Mouse (Mus musculus): ENCODE measurements around the gene Nagk.
"Not testable (repeated sequence)": the region's sequence is repeated elsewhere in the genome, so short reads cannot be mapped to it uniquely, and the experiment has no call there.

Gene Nagk

DNA sequence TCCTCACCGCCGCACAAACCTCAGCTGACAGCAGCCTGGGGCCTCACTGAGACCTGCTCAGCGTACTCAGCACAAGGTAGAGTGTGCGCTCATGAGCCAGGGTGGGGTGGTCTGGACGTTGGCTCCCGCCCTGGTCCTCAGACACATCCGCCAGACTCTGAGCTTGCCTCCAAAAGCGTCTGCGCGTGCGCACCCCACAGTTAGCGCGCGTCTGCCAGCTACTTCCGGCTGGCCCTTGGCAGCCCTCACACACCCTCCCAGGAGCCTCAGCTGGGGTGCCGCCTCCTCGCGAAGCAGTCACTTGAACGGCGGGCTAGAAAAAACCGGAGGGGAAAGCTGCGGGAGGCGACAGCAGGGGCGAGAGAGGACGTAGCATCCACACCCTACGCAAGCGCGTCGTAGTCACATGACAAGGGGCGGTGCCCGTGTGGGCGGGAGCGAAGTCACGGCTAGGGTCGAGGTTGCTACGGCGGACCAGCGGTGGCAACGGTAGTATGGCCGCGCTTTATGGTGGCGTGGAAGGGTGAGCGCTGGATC lies at the start of gene Nagk:
Gene Nagk, plus strand, starts transcription at position 223 of the 537 bp plus-strand sequence.
- peak; percentile 90 for DNase-seq

DNA sequence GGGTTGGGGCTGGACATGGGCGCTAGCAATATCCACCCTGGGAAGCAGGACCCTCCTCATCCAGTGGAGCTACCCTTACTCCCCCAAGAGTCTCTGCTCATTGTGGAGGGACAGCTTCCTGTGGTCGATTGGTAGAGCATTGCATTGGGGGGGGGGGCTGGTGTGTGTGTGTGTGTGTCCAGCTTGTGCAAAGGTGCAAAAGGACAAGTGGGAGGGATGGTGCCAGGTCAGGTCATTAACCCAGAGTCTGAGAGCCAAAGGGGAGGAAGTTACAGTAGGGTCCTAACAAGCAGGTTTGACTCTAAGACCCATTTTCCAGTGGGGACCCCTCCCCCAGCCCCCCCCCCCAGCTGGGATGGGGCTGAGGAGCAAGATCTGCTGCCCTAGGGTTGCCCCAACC lies 49.3 kb upstream of the Nagk start:
- no peak for DNase-seq

DNA sequence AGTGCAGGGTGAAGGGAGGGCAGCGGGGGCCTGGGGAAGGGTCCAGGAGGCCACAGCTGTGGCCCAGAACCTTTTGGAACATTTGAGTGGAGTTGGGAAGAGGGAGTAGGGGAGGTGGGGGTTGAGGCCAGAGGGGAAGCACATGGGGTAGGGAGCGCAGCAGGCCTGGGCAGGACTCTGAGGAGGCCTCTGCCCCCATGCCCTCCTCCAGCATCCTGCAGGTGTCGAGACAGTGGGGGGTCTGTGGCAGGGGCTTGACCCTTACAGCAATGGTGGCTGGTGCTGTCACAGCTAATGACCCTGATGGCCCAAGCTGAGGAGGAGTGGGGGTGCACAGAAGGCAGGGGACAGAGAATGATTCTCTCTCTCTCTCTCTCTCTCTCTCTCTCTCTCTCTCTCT lies 45.5 kb upstream of the Nagk start:
- no peak for DNase-seq

DNA sequence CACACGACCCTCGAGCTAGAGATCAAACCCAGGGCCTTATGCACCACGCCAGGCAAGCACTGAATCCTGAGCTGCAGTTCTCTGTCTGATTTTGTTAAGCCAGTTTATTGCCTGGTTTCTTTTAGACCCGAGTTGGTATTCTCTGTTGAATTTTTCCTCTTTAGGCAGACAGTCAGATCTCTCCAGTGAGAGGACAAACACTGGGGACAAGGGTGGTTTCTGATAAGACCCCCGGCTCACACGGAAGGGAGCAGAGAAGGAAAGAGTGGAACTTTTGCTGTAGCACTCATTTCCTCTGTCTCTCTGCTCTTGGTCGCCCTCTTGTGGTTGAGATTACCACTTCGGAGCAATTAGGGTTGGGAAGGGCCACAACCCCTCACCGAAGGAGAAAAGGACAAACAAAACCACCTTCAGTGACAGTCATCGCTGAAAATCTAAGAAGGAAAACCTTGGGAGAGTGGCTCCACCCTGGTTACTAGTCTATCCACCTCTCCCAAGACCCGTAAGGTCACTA lies 44.6 kb upstream of the Nagk start:
- DNase-seq: no peak

DNA sequence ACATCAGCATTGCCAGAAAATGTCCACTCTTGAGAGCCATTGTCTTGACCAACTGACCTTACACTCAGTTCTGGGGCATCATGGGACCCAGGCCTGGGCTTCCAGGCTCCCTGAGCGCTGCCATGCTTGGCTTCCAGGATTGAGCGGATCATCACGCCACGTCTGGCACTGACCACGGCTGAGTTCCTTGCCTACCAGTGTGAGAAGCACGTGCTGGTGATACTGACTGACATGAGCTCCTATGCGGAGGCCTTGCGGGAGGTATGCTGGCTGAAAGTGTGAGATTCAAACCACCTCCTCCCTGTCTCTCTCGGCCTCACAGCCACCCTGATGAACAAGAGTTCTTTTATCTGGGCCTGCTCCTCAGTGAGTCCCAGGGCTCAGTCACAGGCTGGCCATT lies 38.7 kb upstream of the Nagk start:
- DNase-seq: no peak

DNA sequence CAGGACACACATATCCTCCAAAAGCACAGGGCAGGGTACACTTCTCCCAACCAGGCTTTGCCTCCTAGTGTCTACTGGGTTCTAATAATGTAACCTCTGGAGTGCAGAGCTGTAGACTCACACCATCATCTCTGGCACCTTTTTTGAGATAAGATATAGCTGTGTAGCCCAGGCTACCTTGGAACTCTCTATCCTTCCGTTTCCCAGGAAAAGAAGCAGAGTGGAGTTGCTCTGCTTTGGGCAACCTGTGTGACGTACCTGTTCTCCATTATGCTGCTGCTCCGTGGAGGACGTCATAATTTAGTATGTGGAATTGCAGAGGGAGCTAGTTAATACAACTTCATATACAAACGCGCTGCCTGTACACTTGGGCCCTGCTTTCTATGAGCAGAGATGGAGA lies 32.4 kb upstream of the Nagk start, which contains the start of gene Ankrd53:
Gene Ankrd53, plus strand, starts transcription at position 301 of the 400 bp plus-strand sequence.
- no peak for DNase-seq

DNA sequence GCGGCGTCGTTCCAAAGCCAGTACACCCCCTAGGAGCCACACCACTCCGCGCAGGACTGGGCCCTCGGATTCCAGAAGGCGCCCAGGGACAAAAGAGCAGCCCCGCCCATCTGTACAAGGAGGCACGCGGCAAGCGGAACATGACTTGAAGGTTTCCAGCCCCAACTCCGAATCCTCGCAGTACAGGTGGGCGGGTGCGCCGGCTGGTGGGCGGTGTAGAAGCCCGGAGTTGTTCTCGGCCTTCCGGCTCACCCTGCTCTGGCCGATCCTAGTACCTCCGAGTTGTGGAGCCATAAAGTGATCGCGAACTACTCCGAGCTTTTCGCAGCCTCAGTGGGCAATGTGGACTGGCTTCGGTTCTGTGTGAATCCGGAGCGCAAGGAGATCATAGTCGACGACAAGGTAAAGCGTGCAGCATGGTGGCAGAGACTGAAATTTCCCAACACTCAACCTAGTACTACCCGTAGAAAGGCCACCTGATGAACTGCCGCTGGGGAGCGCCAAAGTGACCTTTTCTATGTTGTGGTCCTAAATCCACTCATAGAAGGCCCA lies 31.8 kb upstream of the Nagk start:
- DNase-seq: no peak

DNA sequence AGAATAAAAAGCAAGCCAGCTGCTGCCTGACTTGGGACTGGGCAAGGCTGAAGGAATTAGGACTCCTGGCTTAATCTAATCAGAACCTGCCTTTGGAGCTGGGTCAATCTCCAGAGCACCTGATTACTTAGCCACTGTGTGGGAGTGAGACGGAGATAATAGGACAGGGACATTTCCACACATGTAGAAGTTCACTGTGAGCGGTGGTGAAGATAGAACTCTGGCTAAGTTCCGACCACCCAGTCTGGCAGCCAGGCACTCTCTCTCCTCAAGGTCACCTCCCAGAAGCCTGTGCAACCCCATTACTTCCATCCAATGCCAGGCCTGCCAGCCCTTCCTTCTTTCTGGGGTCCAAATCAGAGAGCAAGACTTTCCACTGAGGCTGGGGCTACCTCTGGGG lies 27.8 kb upstream of the Nagk start:
- no peak for DNase-seq

DNA sequence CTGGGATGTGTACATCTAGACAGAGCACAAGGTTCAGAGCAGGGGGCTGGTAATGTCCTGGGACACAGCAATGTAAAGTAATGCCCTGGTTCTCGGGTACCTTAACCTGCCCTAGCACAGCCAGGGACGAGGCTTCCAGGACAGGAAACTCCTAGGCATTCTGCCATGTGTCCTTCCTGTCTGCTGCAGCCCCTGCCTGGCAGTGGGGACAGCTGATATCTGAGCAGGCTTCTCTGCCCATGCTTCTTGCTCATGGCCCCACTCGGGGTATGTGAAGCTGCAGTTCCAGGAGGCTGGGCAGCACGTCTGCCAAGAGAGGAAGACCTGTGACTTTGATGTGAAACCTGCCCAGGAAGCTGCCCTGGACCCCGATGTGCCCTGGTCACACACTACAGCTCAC lies 26.3 kb upstream of the Nagk start:
- no peak for DNase-seq

DNA sequence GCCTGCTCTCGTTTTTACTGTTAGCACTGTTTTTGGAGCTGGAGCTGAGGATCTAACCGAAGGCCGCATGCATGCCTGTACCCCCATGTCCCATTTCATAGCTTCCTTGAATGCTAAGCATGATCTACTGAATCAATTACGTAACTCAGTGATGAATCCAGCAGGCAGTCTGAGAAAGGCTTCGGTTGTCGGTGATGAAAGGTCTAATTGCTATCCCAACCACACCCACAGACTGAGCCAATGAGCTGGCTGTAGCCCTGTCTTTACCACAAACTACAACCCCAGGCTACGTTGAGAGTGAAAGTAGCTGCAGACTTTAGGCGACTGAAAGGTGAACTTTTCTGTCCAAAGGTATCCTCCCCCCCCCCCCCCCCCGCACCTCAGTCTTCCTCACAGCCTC lies 20.7 kb upstream of the Nagk start:
- no peak for DNase-seq

DNA sequence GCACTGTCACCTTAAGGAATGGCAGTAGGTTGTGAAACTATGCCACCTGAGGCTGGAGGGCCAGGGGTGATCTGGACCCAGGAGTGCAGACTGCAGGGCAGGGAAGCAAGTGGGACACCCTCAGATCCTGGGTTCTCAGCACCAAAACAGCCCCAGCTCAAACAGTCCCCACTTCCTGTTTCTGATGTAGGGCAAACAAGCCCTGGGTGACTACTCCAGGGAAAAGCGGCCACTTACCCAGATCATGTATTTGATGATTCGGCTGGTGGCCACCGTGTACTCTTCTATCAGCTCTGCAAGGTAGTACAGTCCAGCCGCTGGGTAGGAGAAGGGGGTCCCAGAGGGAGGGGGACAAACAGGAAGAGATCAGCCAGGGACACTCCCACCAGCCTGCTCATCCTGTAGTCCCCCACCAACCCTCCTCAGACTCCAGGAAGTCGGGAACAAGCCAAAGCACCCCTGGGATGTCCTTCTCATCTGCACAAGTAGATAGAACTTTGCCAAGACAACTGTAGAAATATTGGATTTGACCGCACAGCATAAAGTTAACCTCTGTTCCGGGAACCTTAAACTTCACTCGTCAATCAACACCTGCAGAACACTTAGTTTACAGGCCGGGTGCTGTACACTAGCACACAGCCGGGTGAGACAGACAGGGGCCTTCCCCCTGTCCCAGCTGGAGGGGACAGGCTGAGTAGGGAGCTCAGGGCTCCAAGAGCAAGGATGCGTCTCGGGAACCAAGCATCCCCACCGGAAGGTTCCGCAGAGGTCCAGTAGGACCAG lies 19.8 kb upstream of the Nagk start:
- DNase-seq: peak; percentile 52

DNA sequence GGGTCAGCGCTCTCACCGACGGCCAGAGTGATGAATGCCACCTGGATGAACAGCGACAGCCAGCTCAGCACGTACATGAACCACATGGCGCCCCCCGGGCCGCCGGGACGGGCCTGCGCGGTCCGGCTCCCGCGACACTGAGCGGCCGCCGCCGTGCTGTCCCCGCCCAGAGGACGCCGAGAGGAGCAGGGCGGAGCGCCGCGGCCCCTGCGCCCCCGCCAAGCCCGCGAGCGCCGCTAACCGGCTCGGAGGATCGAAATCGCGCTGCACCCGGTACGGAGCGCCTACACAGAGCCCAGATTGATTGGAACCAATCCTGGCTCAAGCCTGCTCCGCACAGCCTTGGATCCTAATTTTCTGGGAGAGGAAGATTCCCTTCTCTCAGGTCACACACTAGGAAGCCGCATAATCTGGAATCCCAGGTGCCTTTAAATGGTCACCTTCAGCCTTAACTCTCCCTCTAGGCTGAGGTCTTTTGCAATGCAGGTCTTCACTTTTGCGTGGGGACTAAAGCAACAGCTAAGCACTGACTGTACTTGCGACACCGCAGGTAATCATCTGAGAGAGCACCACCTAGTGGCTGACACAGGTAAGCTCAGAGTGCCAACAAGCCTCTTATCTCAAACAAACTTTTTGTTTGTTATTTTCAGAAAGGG lies 19.0 kb upstream of the Nagk start, which contains the start of gene Tex261:
Gene Tex261, minus strand, starts transcription at position 176 of the 656 bp plus-strand sequence.
- peak; percentile 92 for DNase-seq

DNA sequence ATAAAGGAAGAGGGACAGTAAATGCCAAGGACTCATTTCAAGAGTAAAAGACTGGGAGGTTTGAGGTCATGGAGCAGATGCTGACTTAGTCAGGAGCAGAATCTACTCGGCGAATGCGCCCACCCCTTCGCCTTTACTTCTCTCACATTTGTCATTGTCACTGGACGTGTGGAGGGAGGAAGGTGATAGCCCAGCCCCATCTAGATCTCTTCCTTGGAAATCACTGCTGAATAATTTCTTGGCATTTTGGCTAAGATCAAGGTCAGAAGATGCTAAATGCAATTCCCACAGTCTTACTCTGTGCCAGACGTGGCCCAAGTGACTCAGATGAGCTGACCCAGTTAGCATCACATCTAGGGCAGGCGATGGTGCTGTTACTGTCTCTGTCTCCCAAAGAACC lies 16.5 kb upstream of the Nagk start:
- DNase-seq: no peak

DNA sequence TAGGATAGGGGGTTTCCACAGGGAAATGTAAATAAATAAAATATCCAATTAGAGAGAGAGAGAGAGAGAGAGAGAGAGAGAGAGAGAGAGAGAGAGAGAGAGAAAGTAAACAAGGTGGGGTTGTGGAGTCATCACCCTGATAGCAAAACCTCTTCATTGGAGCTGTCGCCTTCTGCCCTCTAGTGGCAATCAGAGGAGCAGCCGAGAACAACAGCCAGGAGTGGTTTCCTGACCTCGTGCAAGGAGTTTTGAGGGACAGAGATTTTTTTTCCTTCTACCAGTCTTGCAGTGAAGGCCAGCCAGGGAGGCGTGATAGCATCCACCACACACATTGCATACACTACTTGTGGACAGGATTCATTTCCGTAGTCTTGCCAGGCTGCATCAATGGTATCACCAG lies 15.8 kb upstream of the Nagk start:
- DNase-seq: peak; percentile 32

DNA sequence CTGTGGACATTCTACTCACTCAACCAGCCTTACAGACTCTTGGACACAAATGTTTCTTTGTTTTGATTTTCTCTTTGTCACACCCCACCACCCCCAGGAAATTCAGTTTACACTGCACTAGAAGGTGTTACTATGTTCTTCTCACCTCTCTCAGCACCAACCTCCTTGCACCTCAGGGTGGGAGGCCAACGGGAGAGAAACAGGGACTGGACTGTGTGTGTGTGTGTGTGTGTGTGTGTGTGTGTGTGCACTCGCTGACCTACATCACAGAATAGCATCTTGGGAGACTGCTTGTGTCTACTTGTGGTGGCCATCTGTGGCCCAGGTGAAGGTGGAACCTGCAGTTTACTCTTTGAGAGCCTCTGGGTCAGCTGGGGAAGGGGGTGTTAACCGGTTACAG lies 8.4 kb upstream of the Nagk start:
- no peak for DNase-seq

DNA sequence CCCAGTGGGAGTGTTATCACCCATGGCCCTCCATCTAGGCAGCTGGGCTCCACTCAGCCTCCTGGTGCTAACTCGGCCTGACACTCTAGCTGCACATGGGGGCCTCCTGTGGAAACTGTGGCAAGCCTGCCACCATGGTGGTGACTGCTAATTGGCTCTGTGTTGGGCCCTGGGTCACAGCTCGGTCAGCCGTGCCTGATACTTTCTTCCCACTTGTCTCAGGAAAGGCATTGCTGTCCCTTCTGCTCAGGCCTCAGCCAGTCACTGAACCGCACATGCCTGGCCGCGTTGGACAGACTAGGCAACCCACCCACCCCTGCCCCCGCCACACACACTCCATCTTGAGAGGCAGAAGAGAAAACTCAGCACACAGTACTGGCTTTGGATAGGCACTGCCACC lies 6.2 kb upstream of the Nagk start:
- no peak for DNase-seq

DNA sequence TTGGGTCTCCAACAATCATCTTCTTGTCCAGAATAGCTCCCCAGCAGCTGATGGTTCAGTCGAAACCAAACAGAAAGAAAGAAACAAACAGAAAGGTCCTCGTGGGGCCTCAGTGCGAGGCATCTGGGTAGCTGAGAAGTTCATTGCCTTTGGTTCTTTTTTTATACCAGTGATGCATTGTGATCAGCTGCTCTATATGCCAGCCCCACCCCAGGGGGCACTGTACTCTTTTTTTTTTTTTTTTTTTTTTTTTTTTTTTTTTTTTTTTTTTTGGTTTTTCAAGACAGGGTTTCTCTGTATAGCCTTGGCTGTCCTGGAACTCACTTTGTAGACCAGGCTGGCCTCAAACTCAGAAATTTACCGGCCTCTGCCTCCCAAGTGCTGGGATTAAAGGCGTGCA lies 4.2 kb upstream of the Nagk start:
- DNase-seq: not testable (repeated sequence)

DNA sequence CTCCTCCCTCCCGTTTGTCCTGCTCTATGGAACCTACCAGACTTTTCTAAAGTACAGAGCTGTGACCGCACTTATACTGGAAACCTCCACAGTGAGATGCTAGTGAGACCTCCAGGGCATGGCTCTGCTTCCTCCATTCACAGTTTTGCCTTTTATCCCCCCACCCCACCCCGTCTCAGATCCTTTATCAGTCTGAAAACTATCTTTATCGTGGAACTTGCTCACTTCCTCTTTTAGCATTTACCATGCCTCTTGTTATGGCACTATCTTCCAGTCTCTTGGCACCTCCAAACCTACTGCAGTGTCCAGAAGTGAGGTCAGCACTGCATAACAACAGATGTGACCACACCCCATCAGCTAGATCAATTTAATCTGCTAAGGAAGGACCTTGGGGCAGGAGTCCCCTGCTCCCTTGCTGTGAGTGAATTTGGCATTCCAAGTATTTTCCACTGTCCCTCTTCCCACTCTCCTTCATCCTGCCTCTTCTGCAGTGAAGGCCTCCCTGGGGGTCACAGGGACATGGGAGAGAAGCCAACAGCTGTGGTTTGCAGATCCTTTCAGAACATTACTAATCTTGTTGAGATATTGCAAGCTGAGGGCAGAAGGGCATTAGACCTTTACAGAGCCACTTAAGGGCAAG lies 3.4 kb upstream of the Nagk start:
- DNase-seq: no peak

DNA sequence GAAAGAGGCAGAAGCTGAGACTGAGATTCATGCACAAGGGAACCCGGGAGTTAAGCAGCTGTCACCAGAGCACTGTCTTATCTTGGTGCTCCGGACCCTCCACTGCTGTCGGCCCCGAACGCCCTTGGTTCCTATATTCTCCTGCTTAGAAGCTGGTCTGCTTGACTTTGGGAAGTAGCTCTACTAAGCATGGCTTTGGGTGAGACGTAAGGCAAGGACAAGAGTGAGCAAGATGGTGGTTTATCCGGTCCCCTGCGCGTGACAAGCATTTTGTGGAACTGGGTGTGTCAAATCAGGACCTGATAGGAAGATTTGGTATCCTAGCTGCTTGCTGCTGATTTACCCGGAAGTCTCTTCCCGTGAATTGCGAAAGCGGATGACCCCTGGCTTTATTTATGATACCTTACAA lies 714 bp downstream of the Nagk start:
- no peak for DNase-seq

DNA sequence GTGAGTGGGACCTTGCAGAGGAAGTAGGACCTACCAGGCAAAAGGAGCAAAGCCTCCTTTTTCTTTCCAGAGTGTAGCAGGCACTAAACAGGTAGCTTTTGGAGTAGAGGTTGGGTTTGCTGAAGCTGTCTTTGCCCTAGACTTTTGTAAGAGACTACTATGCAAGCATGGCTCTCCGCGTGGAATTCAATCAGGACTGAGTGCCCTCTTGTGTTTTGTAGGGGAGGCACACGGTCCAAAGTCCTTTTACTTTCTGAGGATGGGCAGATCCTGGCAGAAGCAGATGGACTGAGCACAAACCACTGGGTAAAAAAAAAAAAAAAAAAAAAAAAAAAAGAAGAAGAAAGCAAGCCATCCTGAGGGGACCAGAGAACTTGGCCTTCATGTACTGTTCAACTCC lies 1.9 kb downstream of the Nagk start:
- DNase-seq: no peak

DNA sequence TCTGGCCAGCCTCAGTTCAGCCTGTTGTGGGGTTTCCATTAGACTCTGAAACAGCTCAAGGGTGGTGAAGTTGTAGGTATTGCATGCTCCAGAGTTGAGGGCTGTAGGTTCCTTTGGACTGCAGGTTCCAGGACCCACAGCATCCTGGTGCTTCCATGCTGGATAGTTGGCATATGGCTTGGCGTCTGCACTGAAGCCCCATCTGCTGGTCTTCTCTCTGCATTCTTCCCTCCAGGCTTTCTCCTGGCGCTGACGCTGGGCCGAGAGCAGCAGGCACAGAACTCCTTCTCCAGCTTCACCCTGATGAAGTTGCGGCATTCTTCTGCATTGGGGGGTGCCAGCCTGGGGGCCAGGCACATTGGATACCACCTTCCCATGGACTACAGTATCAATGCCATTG lies 7.3 kb downstream of the Nagk start:
- DNase-seq: peak; percentile 43

DNA sequence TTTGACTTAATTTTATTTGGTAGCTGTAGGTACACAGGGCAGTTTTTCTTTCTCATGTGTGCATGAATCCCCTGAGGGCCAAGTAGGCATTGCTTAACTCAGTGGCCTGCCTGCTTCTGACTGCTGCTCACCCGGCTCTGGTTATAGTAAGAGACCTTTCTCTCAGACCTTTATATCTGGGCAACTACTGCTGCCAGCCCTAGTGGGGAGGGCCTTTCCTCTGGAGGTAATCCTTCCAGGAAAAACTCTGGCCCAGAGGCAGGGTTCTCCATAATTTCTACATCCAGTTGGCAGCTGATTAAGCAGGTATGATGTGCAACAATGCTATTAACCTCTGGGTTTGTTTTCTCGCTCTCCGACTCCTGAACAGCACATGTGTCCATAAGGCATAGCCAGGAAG lies 8.1 kb downstream of the Nagk start:
- DNase-seq: no peak

DNA sequence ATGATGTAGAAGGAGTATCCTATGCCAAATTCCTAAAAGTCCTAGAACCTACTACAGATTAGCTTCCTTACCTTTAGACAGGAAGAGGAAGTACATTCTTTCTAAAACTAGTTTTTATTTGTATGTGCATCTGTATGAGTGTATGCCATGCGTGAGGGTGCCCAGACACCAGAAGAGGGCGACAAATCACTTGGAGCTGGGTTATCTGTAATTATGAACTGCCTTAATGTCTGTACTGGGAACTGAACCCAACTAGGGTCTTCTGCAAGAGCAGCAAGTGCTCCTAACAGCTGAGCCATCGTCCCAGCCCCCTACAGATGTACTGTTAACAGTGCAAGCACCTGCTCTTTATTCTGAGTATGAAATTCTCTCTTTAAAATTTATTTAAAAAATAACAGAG lies 21.0 kb downstream of the Nagk start:
- no peak for DNase-seq

All from cerebellum, adult 11-12 months (tissue).